Mouse (Mus musculus): ENCODE data around the gene Slamf1. TPM values are rescaled to one million over a fixed set of nuclear protein-coding genes. Genes with fewer than 3 reads are reported as not detected.

The Slamf1 gene
- 0.10 and 0.20 TPM in 2 replicates for polyA plus RNA-seq (2012; rRNA removed)

DNA sequence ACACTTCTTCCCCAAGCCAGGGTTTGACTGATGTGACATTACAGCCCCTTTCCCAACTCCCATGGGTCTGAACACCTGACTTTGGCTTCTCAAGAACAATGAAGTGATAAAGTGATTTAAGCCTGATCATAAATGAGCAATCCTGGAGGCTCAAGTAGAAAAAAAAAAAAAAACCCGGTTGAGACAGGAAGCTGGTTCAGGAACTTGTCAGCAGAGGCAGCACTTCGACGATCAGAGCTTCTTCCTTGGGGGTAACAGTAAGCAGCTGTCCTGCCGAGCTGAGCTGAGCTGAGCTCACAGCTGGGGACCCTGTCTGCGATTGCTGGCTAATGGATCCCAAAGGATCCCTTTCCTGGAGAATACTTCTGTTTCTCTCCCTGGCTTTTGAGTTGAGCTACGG lies at the start of gene Slamf1:
Gene Slamf1 (plus strand): TSS at position 230 of the 400 bp plus-strand sequence.

DNA sequence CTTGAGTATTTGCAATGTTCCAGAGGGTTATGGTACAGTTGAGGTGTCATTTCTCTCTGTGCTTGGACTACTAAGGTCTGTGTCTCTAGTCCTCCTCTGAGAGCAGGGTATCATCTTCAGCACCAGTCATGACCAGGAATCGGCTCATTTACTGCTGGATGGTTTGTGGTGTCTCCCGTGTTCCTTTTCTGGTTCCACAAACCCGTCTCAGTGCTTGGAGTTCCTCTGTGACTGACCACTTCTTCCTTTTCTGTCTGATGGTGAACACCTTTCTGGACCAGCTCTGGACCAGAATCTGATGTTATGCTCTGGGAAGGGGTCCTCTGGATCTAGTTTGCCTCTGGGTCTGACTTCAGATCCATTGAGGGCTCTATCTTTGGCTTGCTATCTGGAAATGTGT lies 72.6 kb downstream of the Slamf1 start, which contains the start of gene Cd84:
Gene Cd84 (plus strand): TSS at position 210 of the 400 bp plus-strand sequence.

Other genes starting within 250 kb of the Slamf1 start
- gene Itln1, start 231.8 kb upstream of the Slamf1 start, polyA plus RNA-seq (2012; rRNA removed) = 0.06 TPM in 1 of 2 replicates, not detected in the other
- gene Cd244a, start 207.9 kb upstream of the Slamf1 start, polyA plus RNA-seq (2012; rRNA removed) = 0.04 TPM in 1 of 2 replicates, not detected in the other
- gene Ly9, start 159.7 kb upstream of the Slamf1 start, polyA plus RNA-seq (2012; rRNA removed) = 0.26 and 0.33 TPM in 2 replicates
- 0.07 and 0.19 TPM in 2 replicates for gene Slamf7, start 114.1 kb upstream of the Slamf1 start, polyA plus RNA-seq (2012; rRNA removed)
- gene Cd48, start 85.1 kb upstream of the Slamf1 start, polyA plus RNA-seq (2012; rRNA removed) = 0.90 and 1.3 TPM in 2 replicates
- gene Cd84, start 72.6 kb downstream of the Slamf1 start, polyA plus RNA-seq (2012; rRNA removed) = 1.0 and 1.4 TPM in 2 replicates
- 0.06 TPM in 2 replicates for gene Gm10521, start 128.5 kb downstream of the Slamf1 start, polyA plus RNA-seq (2012; rRNA removed)
- 0.11 and 0.12 TPM in 2 replicates for gene Slamf6, start 150.4 kb downstream of the Slamf1 start, polyA plus RNA-seq (2012; rRNA removed)